11 mouse cellular contexts compared by ENCODE assay signal in genomic region chr8:115534030-115534429, GRCm38 (mm10).
"Had no signal": no experiment of that assay in that cellular context is flagged by ENCODE, and none has a peak within 500 bp of the region (broad histone marks: within the 10 kb centered on the region; RNA-seq: fewer than 3 reads in every experiment).

No protein-coding gene starts in this region.

- H3K9me3 ChIP-seq: intestine, embryonic 15.5 days; limb, embryonic 13.5 days; liver, embryonic 13.5 days; midbrain, embryonic 12.5 days; neural tube, embryonic 15.5 days had no signal

- H3K27me3 ChIP-seq: intestine, embryonic 15.5 days; midbrain, embryonic 12.5 days; neural tube, embryonic 15.5 days had no signal

- H3K4me2 ChIP-seq: intestine, embryonic 15.5 days; limb, embryonic 13.5 days; liver, embryonic 13.5 days; midbrain, embryonic 12.5 days; neural tube, embryonic 15.5 days had no signal

- DNase-seq: kidney, adult 8-10 months; kidney, postnatal 36 days; left cerebral cortex, postnatal 4 days; liver, embryonic 13.5 days; lung, postnatal 14 days had no signal

- H3K9ac ChIP-seq: intestine, embryonic 15.5 days; limb, embryonic 13.5 days; liver, embryonic 13.5 days; midbrain, embryonic 12.5 days; neural tube, embryonic 15.5 days had no signal

- H3K27ac ChIP-seq: intestine, embryonic 15.5 days; limb, embryonic 13.5 days; liver, embryonic 13.5 days; midbrain, embryonic 12.5 days; neural tube, embryonic 15.5 days; stomach, postnatal 0 days had no signal

- H3K4me3 ChIP-seq: intestine, embryonic 15.5 days; limb, embryonic 13.5 days; liver, embryonic 13.5 days; midbrain, embryonic 12.5 days; neural tube, embryonic 15.5 days had no signal

- H3K36me3 ChIP-seq: intestine, embryonic 15.5 days; limb, embryonic 13.5 days; liver, embryonic 13.5 days; midbrain, embryonic 12.5 days; neural tube, embryonic 15.5 days had no signal

- ATAC-seq: intestine, embryonic 15.5 days; midbrain, embryonic 16.5 days had no signal
